Mouse (Mus musculus): ENCODE measurements around the gene Adamts20.
"Not testable (repeated sequence)": the region's sequence is repeated elsewhere in the genome, so short reads cannot be mapped to it uniquely, and the experiment has no call there.

The Adamts20 gene

GRCm38 (mm10) chr15:94465318-94465717 is at the start of gene Adamts20:
Gene Adamts20, minus strand, starts transcription at chr15:94465418.
- no peak for DNase-seq

DNA sequence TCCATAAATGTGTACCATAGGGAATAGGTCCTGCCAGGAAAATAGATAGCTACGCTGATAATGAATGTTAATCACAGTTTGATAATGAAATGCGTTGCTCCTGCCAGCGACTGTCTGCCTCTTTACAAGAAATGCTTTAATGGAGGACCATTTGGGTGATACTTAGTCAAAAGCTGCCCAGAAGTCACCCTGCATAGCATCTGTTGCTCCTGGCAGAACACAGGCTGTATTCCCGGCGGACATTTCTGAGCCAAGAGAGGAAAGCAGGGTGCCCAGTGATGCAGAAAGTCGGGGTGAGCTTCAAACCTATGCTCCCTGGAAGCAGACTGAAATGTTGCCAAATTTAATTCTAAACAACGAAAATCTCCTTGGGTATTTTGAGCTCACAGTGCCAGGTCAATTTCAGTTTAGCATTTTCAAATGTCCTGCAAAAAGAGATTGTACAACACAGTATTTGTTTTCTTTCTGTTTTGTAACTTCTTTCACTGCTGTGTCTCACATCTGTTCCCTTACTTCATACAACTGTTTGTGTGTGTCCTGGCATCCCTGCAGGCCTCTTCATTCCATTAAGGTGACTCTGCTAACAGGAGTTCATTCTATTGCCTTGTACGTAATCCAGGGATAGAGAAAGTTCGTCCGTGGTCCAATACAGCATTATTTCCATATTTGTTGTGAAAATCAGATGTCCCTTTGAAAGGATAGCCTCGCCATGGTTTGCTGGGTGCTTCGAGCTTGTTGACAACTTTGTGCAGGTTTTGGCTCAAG is 38.4 kb upstream of the Adamts20 start:
- DNase-seq: no peak

GRCm38 (mm10) chr15:94499260-94499659 is 34.0 kb upstream of the Adamts20 start:
- no peak for DNase-seq

DNA sequence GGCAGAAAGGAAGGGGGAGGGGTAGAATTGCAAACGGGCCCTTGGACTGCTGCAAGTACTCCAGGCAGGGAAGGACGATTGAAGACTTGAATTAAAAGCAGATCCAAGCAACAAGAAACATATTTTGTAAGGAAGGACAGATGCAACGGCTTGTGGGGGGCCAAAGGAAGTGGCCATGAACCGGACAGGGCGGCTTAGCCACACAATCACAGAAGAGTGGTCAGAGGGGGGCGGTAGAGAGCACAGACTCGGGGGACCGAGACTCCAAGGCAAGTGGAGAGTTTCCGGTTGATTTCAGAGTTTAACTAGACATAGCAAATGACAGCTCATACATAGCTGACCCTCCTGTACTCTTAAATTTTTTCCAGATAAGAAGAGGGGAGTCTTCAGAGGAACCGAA is 30.7 kb upstream of the Adamts20 start:
- DNase-seq: no peak

DNA sequence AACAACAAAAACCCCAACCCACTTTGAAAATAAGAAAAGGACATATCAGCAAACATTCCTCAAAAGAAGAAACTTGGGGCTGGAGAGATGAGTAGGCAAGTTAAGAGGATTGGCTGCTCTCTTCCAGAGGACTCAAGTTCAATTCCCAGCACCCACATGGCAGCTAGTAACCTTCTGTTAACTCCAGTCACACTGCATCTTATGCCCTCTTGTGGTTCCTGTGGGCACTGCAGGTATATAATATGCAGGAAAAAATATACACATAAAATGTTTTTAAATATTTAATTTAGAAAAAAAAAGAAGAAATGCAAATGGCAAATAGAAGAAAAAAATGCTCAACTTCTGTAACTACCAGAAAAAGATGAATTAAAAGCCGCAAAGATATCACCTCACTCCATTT is 29.2 kb upstream of the Adamts20 start:
- no peak for DNase-seq

- no peak for DNase-seq
These were observed 24.2 kb upstream of the Adamts20 start for GRCm38 (mm10) chr15:94489433-94489832.

- DNase-seq: not testable (repeated sequence)
These were observed 22.8 kb upstream of the Adamts20 start for GRCm38 (mm10) chr15:94488028-94488427.

DNA sequence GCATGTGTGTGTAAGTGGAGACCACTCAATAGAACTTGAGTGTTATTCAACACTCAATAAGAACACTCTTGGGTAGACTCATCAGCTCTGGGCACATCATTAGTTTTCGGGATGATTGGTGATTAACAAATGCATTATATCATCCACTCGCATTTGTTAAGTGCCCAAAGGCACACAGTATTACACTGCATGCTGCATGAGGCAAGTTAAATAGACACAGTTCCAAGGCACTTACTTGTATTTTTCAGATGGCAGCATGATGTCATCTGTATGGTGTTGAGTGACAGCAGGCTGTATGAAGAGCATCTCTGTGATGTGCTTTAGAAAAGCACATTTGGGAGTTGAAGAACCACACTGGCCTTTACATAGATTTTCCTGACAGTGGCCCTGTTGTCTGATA is 17.3 kb upstream of the Adamts20 start:
- no peak for DNase-seq

DNA sequence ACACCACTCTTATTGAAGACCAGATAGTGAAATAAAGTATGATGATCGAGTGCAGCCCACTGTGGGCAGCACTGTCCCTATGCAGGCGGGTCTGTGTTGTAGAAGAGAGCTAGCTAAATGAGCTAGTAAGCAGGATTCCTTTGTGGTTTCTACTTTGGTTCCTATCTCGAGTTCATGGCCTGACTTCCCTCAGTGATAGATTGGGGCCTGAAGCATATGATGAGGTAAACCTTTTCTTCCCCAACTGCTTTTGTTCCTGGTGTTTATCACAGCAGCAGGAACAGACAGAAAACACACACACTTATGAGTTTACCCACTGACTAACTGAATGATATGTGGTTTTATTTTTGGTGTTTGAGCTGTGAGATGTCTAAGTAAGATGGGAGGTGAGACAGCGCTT is 15.6 kb upstream of the Adamts20 start:
- no peak for DNase-seq

- no peak for DNase-seq
These were observed 15.0 kb upstream of the Adamts20 start for GRCm38 (mm10) chr15:94480248-94480647.

GRCm38 (mm10) chr15:94479513-94480136 is 14.4 kb upstream of the Adamts20 start:
- no peak for DNase-seq

DNA sequence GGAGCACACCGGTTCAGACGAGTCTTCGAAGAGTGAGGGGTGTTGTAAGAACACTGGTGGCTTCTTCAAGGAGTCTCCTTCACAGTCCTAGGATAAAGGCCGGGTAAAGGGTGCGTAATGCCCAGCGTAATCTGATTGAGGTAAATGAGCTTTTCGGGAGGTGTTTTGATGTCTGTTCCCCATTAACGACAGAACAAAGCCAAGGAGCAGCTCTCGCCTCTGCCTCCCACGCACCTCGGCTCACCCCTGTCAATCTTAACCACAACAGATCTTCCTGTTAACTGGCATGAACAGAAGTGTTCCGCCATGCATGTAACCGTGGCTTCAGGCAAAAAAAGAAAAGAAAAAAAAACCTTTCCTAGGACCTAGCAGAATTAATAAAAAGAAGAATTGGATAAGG is 13.5 kb upstream of the Adamts20 start:
- DNase-seq: no peak

GRCm38 (mm10) chr15:94477287-94477686 is 12.1 kb upstream of the Adamts20 start:
- no peak for DNase-seq

DNA sequence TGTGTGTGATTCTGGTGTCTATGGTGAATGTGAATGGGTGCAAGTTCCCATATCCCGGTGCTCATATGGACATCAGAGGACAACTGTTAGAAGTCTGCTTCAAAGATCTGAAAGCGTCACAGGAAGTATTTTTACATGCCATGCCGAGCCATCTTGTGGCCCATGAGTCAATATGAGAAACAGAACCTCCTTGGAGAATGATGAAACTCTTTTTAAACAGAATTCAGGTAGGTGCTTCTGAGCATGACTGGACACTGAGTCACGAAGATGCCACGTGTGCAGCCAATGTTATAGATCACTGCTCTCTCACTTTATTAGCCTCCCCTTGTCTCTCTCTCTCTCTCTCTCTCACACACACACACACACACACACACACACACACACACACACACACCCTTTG is 10.8 kb upstream of the Adamts20 start:
- no peak for DNase-seq

- DNase-seq: no peak
These were observed 5.1 kb upstream of the Adamts20 start for GRCm38 (mm10) chr15:94470361-94470760.

DNA sequence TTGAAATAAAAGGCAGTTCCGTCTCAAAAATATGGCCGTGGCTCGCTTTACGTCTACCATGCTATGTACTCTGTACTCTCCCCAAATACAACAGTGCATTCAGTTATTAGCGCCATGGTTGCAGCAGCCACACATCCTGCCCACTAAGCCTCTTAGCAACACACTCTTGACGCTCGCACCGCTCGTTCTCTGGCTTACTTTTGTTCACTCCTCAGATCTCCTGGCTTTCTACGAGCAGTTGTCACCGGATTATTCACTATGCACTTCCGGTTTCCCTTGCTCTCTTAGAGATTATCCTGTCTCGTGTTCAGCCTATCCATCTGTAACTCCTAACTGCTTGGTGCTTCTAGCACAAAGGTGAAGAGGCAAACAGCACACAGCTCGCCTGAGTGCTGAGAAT is 337 bp downstream of the Adamts20 start:
- DNase-seq: no peak

DNA sequence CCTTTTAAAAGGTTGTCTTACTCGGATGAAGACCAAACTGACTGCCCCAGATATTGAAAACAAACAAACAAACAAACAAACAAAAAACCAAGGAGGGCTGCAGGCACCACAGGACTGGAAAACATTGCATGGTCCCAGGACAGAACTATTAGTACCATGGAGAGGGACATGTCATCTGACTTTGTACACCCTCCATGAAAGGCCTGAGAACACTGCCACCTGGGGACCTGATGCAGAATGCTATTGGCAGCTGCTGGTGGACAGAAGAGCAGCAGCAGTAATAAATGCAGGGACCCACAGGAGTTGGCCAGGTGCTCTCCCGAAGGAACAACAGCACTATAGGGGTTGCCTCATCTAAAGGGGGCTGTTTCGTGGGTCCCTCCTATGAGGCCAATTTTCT is 2.0 kb downstream of the Adamts20 start:
- peak; percentile 37 for DNase-seq

- DNase-seq: no peak
These were observed 3.0 kb downstream of the Adamts20 start for GRCm38 (mm10) chr15:94462206-94462605.

GRCm38 (mm10) chr15:94461166-94461565 is 4.1 kb downstream of the Adamts20 start:
- DNase-seq: no peak

DNA sequence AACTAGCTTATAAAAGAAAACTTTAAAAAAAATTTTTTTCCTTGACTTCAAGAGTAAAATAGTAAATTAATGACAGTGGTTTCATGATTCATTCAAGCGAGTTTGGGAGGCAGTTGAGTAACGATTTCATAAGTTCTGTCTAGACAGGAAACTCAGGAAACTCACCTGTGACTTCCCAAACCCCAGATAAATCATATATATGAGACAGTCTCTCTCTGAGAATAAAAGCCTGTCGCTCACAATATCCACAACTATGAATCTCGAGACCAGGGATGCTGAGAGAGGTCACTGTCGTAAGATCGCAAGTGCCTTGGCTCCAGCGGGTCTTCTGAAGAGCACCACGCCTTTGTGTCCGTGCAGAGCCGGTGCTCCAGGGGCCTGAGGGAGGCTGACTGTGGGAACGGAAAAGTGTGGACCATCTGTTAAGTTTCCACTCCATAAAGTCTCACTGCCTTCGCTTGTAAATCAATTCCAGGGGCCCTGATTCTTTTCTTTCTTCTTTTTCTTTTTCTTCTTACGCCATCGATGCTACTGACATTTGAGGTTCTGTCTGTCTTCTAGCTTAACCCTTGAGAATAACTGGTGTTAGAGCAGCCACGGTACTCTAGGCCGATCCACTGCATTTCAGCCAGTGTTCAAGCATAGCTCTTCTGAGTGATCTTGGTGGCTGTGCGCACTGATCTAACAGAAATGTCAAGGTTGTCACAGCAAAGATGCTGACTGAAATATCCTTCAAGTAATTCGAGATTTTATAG is 7.4 kb downstream of the Adamts20 start:
- DNase-seq: no peak

GRCm38 (mm10) chr15:94452848-94453247 is 12.4 kb downstream of the Adamts20 start:
- DNase-seq: no peak

GRCm38 (mm10) chr15:94451600-94451999 is 13.6 kb downstream of the Adamts20 start:
- DNase-seq: no peak

DNA sequence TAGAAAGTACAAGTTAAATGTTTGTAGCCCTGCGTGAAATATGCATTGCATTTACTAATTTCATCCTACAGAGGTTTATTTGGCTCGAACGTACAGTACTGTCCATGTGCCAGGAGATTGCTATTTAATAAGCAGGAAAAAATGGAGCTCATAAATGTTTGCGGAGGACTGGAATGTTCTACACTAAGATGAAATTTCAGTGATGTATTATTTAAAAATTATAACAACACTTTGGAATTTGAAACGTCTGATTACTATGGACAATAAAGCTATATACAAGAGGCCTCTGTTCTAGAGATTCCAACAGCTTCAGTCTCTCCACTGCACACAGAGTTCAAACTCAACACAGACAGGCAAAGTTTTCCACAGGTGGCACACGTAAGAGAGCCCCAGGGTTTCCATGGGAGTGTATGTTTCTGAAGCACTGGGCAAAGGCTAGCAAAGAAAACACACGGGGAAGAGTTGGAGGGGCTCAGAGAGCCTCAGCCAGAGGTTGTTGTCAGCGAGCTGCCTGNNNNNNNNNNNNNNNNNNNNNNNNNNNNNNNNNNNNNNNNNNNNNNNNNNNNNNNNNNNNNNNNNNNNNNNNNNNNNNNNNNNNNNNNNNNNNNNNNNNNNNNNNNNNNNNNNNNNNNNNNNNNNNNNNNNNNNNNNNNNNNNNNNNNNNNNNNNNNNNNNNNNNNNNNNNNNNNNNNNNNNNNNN is 20.6 kb downstream of the Adamts20 start:
- DNase-seq: peak; percentile 19

Measured in kidney, postnatal 14 days (tissue).